Mouse (Mus musculus) kidney, postnatal 0 days (tissue): ENCODE data around the gene Tbc1d9. TPM values are rescaled to one million over a fixed set of nuclear protein-coding genes. Genes with fewer than 3 reads are reported as not detected.

Experiments
- ATAC-seq: fragments of 200-750 bp; cut with Nextera tagmentation; replicated peaks from 2 replicates; pipeline ENCODE4 v1.8.0; 2017; ENCODE audit warnings: low read depth, moderate number of reproducible peaks, moderate TSS enrichment, moderate library complexity; ENCODE audit not compliant: low FRiP score
- DNase-seq: peaks from one replicate; pipeline ENCODE4 v3.0.0-alpha.2; 2016; ENCODE audit warnings: low spot score
- H3K27ac ChIP-seq: fragments of 300-500 bp; sonication (generic); 2 replicates; pipeline ENCODE4 v1.5.1; 2014; ENCODE audit warnings: mild to moderate bottlenecking
- H3K27me3 ChIP-seq: fragments of 300-500 bp; sonication (generic); 2 replicates; pipeline ENCODE4 v1.6.1; 2014; ENCODE audit warnings: low read length, mixed read lengths; ENCODE audit not compliant: insufficient read depth
- H3K36me3 ChIP-seq: fragments of 300-500 bp; sonication (generic); 2 replicates; pipeline ENCODE4 v1.6.1; 2014; ENCODE audit warnings: low read length, mixed read lengths; ENCODE audit not compliant: insufficient read depth
- H3K4me1 ChIP-seq: fragments of 300-500 bp; sonication (generic); replicated peaks from 2 replicates; pipeline ENCODE4 v1.6.1; 2014; ENCODE audit warnings: antibody characterized with exemption, low read length, mixed read lengths; ENCODE audit not compliant: insufficient read depth
- H3K4me2 ChIP-seq: fragments of 300-500 bp; sonication (generic); 2 replicates; pipeline ENCODE4 v1.6.1; 2014; ENCODE audit warnings: mild to moderate bottlenecking, low read length, moderate library complexity, mixed read lengths
- H3K4me3 ChIP-seq: fragments of 300-500 bp; sonication (generic); replicated peaks from 2 replicates; pipeline ENCODE4 v1.5.1; 2014; ENCODE audit warnings: low read depth, low read length
- H3K9ac ChIP-seq: fragments of 300-500 bp; sonication (generic); 2 replicates; pipeline ENCODE4 v1.6.1; 2014; ENCODE audit warnings: low read depth, low read length
- H3K9me3 ChIP-seq: fragments of 300-500 bp; sonication (generic); replicated peaks from 2 replicates; pipeline ENCODE4 v1.6.1; 2016; ENCODE audit warnings: low read length, inconsistent platforms, mixed read lengths
- CTCF ChIP-seq: IDR thresholded peaks from 2 replicates; pipeline ENCODE4 v1.5.1; 2016; ENCODE audit warnings: antibody characterized with exemption, low read depth, mild to moderate bottlenecking, moderate library complexity
- WGBS: fragments of 180-500 bp; shearing (Covaris S2); extraction: QIAGEN DNeasy Blood & Tissue Kit; methylation state at CpG from one replicate; pipeline ENCODE4 v1.1.7; 2014; 5-methylcytosine and 5-hydroxymethylcytosine counted together
- polyA plus RNA-seq: library from polyadenylated mRNA; unstranded; fragments of >200 nt; fragmentation: Nextera tagmentation; extraction: Ambion mirVana; gene quantifications from 2 replicates; pipeline ENCODE4 v1.2.1, GENCODE M21; 2015

Tbc1d9 gene
- polyA plus RNA-seq, 1 experiment from 2014 or later, result 1.7 TPM

- DNase-seq (no peak), ATAC-seq (no peak)
- H3K9me3 ChIP-seq, result no peaks in the 10 kb centered on the region
- no peaks in the 10 kb centered on the region for H3K27me3 ChIP-seq
- no peak overlapping the region for H3K4me3 ChIP-seq
- H3K4me1 ChIP-seq, result no peaks in the 10 kb centered on the region
- WGBS, result 79% methylated on average over 6 of the region's 6 CpGs
- H3K36me3 ChIP-seq, result no peaks in the 10 kb centered on the region
- H3K4me2 ChIP-seq, result no peak overlapping the region
- TF ChIP-seq CTCF, result no peak
- H3K9ac ChIP-seq, result no peak overlapping the region
- no peak overlapping the region for H3K27ac ChIP-seq
Measured at GRCm38 (mm10) chr8:83149124-83149523, 16.0 kb upstream of the Tbc1d9 start.

GRCm38 (mm10) chr8:83152055-83152454 lies 13.1 kb upstream of the Tbc1d9 start:
- H3K4me2 ChIP-seq, result no peak overlapping the region
- H3K27me3 ChIP-seq, result no peaks in the 10 kb centered on the region
- DNase-seq (no peak), ATAC-seq (no peak)
- H3K9me3 ChIP-seq, result no peaks in the 10 kb centered on the region
- WGBS, result 77% methylated on average over 2 of the region's 2 CpGs
- TF ChIP-seq CTCF, result no peak
- H3K4me1 ChIP-seq, result no peaks in the 10 kb centered on the region
- H3K27ac ChIP-seq, result no peak overlapping the region
- no peak overlapping the region for H3K4me3 ChIP-seq
- no peak overlapping the region for H3K9ac ChIP-seq
- H3K36me3 ChIP-seq, result no peaks in the 10 kb centered on the region

- Histone ChIP-seq H3K36me3 (no peaks in the 10 kb centered on the region), H3K27ac (no peak overlapping the region), H3K9ac (no peak overlapping the region), H3K4me2 (no peak overlapping the region), H3K27me3 (no peaks in the 10 kb centered on the region), H3K4me1 (no peaks in the 10 kb centered on the region), H3K9me3 (no peaks in the 10 kb centered on the region), H3K4me3 (no peak overlapping the region)
- no peak for ATAC-seq
- WGBS, result 37% methylated on average over 4 of the region's 4 CpGs
- no peak for DNase-seq
- TF ChIP-seq CTCF, result no peak
Measured at GRCm38 (mm10) chr8:83152470-83152869, 12.7 kb upstream of the Tbc1d9 start.

GRCm38 (mm10) chr8:83155110-83155509 lies 10.0 kb upstream of the Tbc1d9 start:
- no peak for TF ChIP-seq CTCF
- DNase-seq, result no peak
- no peaks in the 10 kb centered on the region for H3K9me3 ChIP-seq
- no peak overlapping the region for H3K4me3 ChIP-seq
- no peak overlapping the region for H3K27ac ChIP-seq
- H3K27me3 ChIP-seq, result no peaks in the 10 kb centered on the region
- WGBS, result 17% methylated on average over 4 of the region's 4 CpGs
- no peak overlapping the region for H3K9ac ChIP-seq
- no peak for ATAC-seq
- no peaks in the 10 kb centered on the region for H3K4me1 ChIP-seq
- no peaks in the 10 kb centered on the region for H3K36me3 ChIP-seq
- H3K4me2 ChIP-seq, result no peak overlapping the region

GRCm38 (mm10) chr8:83158971-83159370 lies 6.2 kb upstream of the Tbc1d9 start:
- ATAC-seq, result no peak
- WGBS, result 37% methylated on average over 3 of the region's 3 CpGs
- H3K27ac ChIP-seq, result no peak overlapping the region
- H3K4me2 ChIP-seq, result no peak overlapping the region
- no peaks in the 10 kb centered on the region for H3K36me3 ChIP-seq
- no peaks in the 10 kb centered on the region for H3K9me3 ChIP-seq
- no peak overlapping the region for H3K9ac ChIP-seq
- H3K4me3 ChIP-seq, result no peak overlapping the region
- no peaks in the 10 kb centered on the region for H3K4me1 ChIP-seq
- no peaks in the 10 kb centered on the region for H3K27me3 ChIP-seq
- no peak for DNase-seq
- TF ChIP-seq CTCF, result no peak

GRCm38 (mm10) chr8:83159615-83160014 lies 5.5 kb upstream of the Tbc1d9 start:
- Histone ChIP-seq H3K27ac (no peak overlapping the region), H3K4me3 (no peak overlapping the region), H3K4me2 (no peak overlapping the region), H3K9me3 (no peaks in the 10 kb centered on the region), H3K27me3 (no peaks in the 10 kb centered on the region), H3K4me1 (no peaks in the 10 kb centered on the region), H3K36me3 (no peaks in the 10 kb centered on the region), H3K9ac (no peak overlapping the region)
- TF ChIP-seq CTCF, result no peak
- DNase-seq, result no peak
- ATAC-seq, result no peak
- 62% methylated on average over 1 of the region's 1 CpGs for WGBS

- Histone ChIP-seq H3K9me3 (no peaks in the 10 kb centered on the region), H3K4me1 (no peaks in the 10 kb centered on the region), H3K4me2 (no peak overlapping the region), H3K9ac (no peak overlapping the region), H3K27me3 (no peaks in the 10 kb centered on the region), H3K36me3 (no peaks in the 10 kb centered on the region), H3K4me3 (no peak overlapping the region), H3K27ac (no peak overlapping the region)
- no peak for TF ChIP-seq CTCF
- 65% methylated on average over 2 of the region's 2 CpGs for WGBS
- no peak for ATAC-seq
- no peak for DNase-seq
Measured at GRCm38 (mm10) chr8:83160613-83161012, 4.5 kb upstream of the Tbc1d9 start.
